Mouse (Mus musculus): ENCODE results near the gene Tmem268. TPM values are rescaled to one million over a fixed set of nuclear protein-coding genes. Genes with fewer than 3 reads are reported as not detected.
A peak's percentile ranks its signal among the peaks of the same experiment; 100 is the strongest.

Tmem268 gene
- polyA plus RNA-seq, 1 experiment = 19.5 TPM

GRCm38 (mm10) chr4:63554616-63555015 lies 4.0 kb upstream of the Tmem268 start:
- Histone ChIP-seq H3K4me3 (no peak overlapping the region), H3K4me2 (ENCODE audit: low read depth) (no peak overlapping the region), H3K36me3 (ENCODE audit: control insufficient read depth, insufficient read depth) (peaks cover 54% of the 10 kb centered on the region), H3ac (ENCODE audit: control insufficient read depth, insufficient read length) (no peak overlapping the region), H3K27me3 (ENCODE audit: control insufficient read depth, insufficient read depth, insufficient read length) (no peaks in the 10 kb centered on the region), H3K79me2 (ENCODE audit: control insufficient read depth, insufficient read depth) (peaks cover 20% of the 10 kb centered on the region)
- TF ChIP-seq POLR2AphosphoS2 (IDR thresholded peaks at IDR 0.05; ENCODE audit: insufficient read length, low read depth) (no peak), MYOD1 (IDR thresholded peaks at IDR 0.05; ENCODE audit: control insufficient read depth in 1 of 3, insufficient read length in 2 of 3, low read depth in 2 of 3) (no peak), MYOG (IDR thresholded peaks at IDR 0.05; ENCODE audit: control insufficient read depth in 1 of 3, insufficient read depth in 1 of 3, insufficient read length in 2 of 3, low read depth in 2 of 3) (no peak), SRF (IDR thresholded peaks at IDR 0.05; ENCODE audit: control insufficient read depth, insufficient read length, low read depth) (no peak), TCF3 (IDR thresholded peaks at IDR 0.05; ENCODE audit: insufficient read length, low read depth) (no peak)

- Histone ChIP-seq H3K4me2 (ENCODE audit: low read depth) (no peak overlapping the region), H3K36me3 (ENCODE audit: control insufficient read depth, insufficient read depth) (peaks cover 53% of the 10 kb centered on the region), H3K79me2 (ENCODE audit: control insufficient read depth, insufficient read depth) (peaks cover 21% of the 10 kb centered on the region), H3K27me3 (ENCODE audit: control insufficient read depth, insufficient read depth, insufficient read length) (no peaks in the 10 kb centered on the region), H3ac (ENCODE audit: control insufficient read depth, insufficient read length) (no peak overlapping the region), H3K4me3 (no peak overlapping the region)
- TF ChIP-seq POLR2A (IDR thresholded peaks at IDR 0.05; ENCODE audit: insufficient read length, low read depth) (no peak), POLR2AphosphoS2 (IDR thresholded peaks at IDR 0.05; ENCODE audit: insufficient read length, low read depth) (peak; percentile 54)
Measured at GRCm38 (mm10) chr4:63555111-63555510, 3.5 kb upstream of the Tmem268 start.

- H3K79me2 ChIP-seq (ENCODE audit: control insufficient read depth, insufficient read depth) = peaks cover 33% of the 10 kb centered on the region
- no peaks in the 10 kb centered on the region for H3K27me3 ChIP-seq (ENCODE audit: control insufficient read depth, insufficient read depth, insufficient read length)
- H3K36me3 ChIP-seq (ENCODE audit: control insufficient read depth, insufficient read depth) = peaks cover 37% of the 10 kb centered on the region
- TF ChIP-seq USF1 (IDR thresholded peaks at IDR 0.05; ENCODE audit: low read depth) = no peak
- peak; percentile 69 for TF ChIP-seq POLR2AphosphoS2 (IDR thresholded peaks at IDR 0.05; ENCODE audit: insufficient read length, low read depth)
- no peak for TF ChIP-seq SRF (IDR thresholded peaks at IDR 0.05; ENCODE audit: control insufficient read depth, insufficient read length, low read depth)
- TF ChIP-seq POLR2A (IDR thresholded peaks at IDR 0.05; ENCODE audit: insufficient read length, low read depth) = no peak
- H3ac ChIP-seq (ENCODE audit: control insufficient read depth, insufficient read length) = no peak overlapping the region
- no peak overlapping the region for H3K4me2 ChIP-seq (ENCODE audit: low read depth)
- H3K4me3 ChIP-seq = no peak overlapping the region
Measured at GRCm38 (mm10) chr4:63556665-63557064, 1.9 kb upstream of the Tmem268 start.

GRCm38 (mm10) chr4:63557124-63558059 lies 1.2 kb upstream of the Tmem268 start:
- Histone ChIP-seq H3K4me2 (ENCODE audit: low read depth) (peak overlapping the region; percentile 98), H3K36me3 (ENCODE audit: control insufficient read depth, insufficient read depth) (peaks cover 30% of the 10 kb centered on the region), H3K4me3 (peak overlapping the region; percentile 42), H3ac (ENCODE audit: control insufficient read depth, insufficient read length) (peak overlapping the region; percentile 44), H3K27me3 (ENCODE audit: control insufficient read depth, insufficient read depth, insufficient read length) (no peaks in the 10 kb centered on the region), H3K79me2 (ENCODE audit: control insufficient read depth, insufficient read depth) (peaks cover 26% of the 10 kb centered on the region)
- TF ChIP-seq POLR2AphosphoS2 (IDR thresholded peaks at IDR 0.05; ENCODE audit: insufficient read length, low read depth) (peak; percentile 12), SRF (IDR thresholded peaks at IDR 0.05; ENCODE audit: control insufficient read depth, insufficient read length, low read depth) (no peak), TCF12 (IDR thresholded peaks at IDR 0.05; ENCODE audit: insufficient read depth, poor library complexity, severe bottlenecking) (no peak)

DNA sequence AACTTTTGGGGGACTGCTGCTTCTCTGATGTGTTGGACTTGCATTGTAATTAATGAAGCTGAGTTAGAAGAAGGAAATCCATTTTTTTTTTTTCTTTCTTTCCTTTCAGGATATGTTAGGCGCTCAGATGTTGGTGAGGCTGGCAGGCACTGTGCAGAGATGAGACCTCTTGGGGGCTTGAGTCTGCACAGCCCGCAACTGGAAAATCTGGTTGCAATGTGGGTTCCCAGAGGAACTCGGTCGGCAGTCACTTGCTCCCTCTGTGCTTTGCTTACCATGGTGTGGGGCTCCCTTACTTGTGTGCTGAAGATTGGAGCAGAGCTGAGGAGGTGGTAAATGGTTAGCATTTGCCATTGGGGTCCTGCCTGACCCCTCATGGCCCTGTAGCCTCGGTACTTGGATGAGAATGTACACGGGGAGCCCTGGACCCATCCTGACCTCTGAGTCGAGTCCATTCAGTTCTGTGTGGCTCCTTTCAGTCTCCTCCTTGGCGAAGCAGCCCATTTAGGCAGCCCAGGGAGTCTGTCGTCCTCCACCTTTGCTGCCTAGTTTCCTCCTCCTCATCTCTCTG lies 631 bp downstream of the Tmem268 start:
- peak overlapping the region; percentile 44 for H3ac ChIP-seq (ENCODE audit: control insufficient read depth, insufficient read length)
- H3K4me2 ChIP-seq (ENCODE audit: low read depth) = peak overlapping the region; percentile 98
- H3K4me3 ChIP-seq = peak overlapping the region; percentile 42
- TF ChIP-seq POLR2A (IDR thresholded peaks at IDR 0.05; ENCODE audit: insufficient read length, low read depth) = peak; percentile 3
- no peak for TF ChIP-seq TCF3 (IDR thresholded peaks at IDR 0.05; ENCODE audit: insufficient read length, low read depth)
- peaks cover 27% of the 10 kb centered on the region for H3K36me3 ChIP-seq (ENCODE audit: control insufficient read depth, insufficient read depth)
- H3K79me2 ChIP-seq (ENCODE audit: control insufficient read depth, insufficient read depth) = peaks cover 23% of the 10 kb centered on the region
- no peaks in the 10 kb centered on the region for H3K27me3 ChIP-seq (ENCODE audit: control insufficient read depth, insufficient read depth, insufficient read length)

- Histone ChIP-seq H3K4me3 (peak overlapping the region; percentile 42), H3K79me2 (ENCODE audit: control insufficient read depth, insufficient read depth) (peaks cover 25% of the 10 kb centered on the region), H3K36me3 (ENCODE audit: control insufficient read depth, insufficient read depth) (peaks cover 23% of the 10 kb centered on the region), H3K4me2 (ENCODE audit: low read depth) (peak overlapping the region; percentile 98), H3ac (ENCODE audit: control insufficient read depth, insufficient read length) (peak overlapping the region; percentile 44), H3K27me3 (ENCODE audit: control insufficient read depth, insufficient read depth, insufficient read length) (no peaks in the 10 kb centered on the region)
- no peak for TF ChIP-seq SRF (IDR thresholded peaks at IDR 0.05; ENCODE audit: control insufficient read depth, insufficient read length, low read depth)
- TF ChIP-seq CEBPB (IDR thresholded peaks at IDR 0.05; ENCODE audit: insufficient read depth, poor library complexity, severe bottlenecking) = 0 out of 2 replicates have a peak, but pooled peaks have one; percentile 21
- no peak for TF ChIP-seq E2F4 (IDR thresholded peaks at IDR 0.05; ENCODE audit: insufficient read depth)
- TF ChIP-seq POLR2A (IDR thresholded peaks at IDR 0.05; ENCODE audit: insufficient read length, low read depth) = peak; percentile 47
- peak in 2 of 3 experiments; percentile 5 to 61 for TF ChIP-seq MYOG (IDR thresholded peaks at IDR 0.05; ENCODE audit: control insufficient read depth in 1 of 3, insufficient read depth in 1 of 3, insufficient read length in 2 of 3, low read depth in 2 of 3)
- TF ChIP-seq POLR2AphosphoS2 (IDR thresholded peaks at IDR 0.05; ENCODE audit: insufficient read length, low read depth) = peak; percentile 53
Measured at GRCm38 (mm10) chr4:63560079-63560478, 1.5 kb downstream of the Tmem268 start.
